Mouse (Mus musculus) testis, adult 2 months (tissue): ENCODE data around the gene Sertad2. TPM values are rescaled to one million over a fixed set of nuclear protein-coding genes. Genes with fewer than 3 reads are reported as not detected.

Source experiments
- H3K27ac ChIP-seq: fragments of 200-500 bp; 2 replicates; pipeline ENCODE4 v1.5.1; 2012; ENCODE audit warnings: low read depth, low read length; ENCODE audit not compliant: control insufficient read depth, insufficient read depth
- H3K27me3 ChIP-seq: fragments of 200-500 bp; 2 replicates; pipeline ENCODE4 v1.6.1; 2012; ENCODE audit warnings: mild to moderate bottlenecking, low read length, moderate library complexity; ENCODE audit not compliant: control insufficient read depth, insufficient read depth
- H3K36me3 ChIP-seq: fragments of 200-500 bp; 2 replicates; pipeline ENCODE4 v1.6.1; 2012; ENCODE audit warnings: mild to moderate bottlenecking, low read length; ENCODE audit not compliant: control insufficient read depth, insufficient read depth
- H3K4me1 ChIP-seq: fragments of 200-500 bp; 2 replicates; pipeline ENCODE4 v1.6.1; 2012; ENCODE audit warnings: low read length; ENCODE audit not compliant: control insufficient read depth, insufficient read depth
- H3K4me3 ChIP-seq: fragments of 200-500 bp; 2 replicates; pipeline ENCODE4 v1.5.1; 2012; ENCODE audit warnings: low read depth, mild to moderate bottlenecking, low read length, moderate library complexity, mixed read lengths; ENCODE audit not compliant: control insufficient read depth
- CTCF ChIP-seq: fragments of 200-500 bp; IDR thresholded peaks from 2 replicates; pipeline ENCODE4 v1.5.1; 2012; ENCODE audit warnings: low read depth, mild to moderate bottlenecking, inconsistent platforms, low read length, moderate library complexity; ENCODE audit not compliant: control insufficient read depth, insufficient read depth, insufficient replicate concordance
- POLR2A ChIP-seq: fragments of 200-500 bp; IDR thresholded peaks from 2 replicates; pipeline ENCODE4 v1.6.1; 2012; ENCODE audit warnings: low read depth, mild to moderate bottlenecking, inconsistent platforms, low read length, moderate library complexity; ENCODE audit not compliant: control insufficient read depth
- polyA plus RNA-seq: library from polyadenylated mRNA; depleted of rRNA; stranded (reverse); fragments of >200 nt; gene quantifications from 2 replicates; pipeline ENCODE4 v1.2.3, GENCODE M21; 2012

Gene Sertad2
- polyA plus RNA-seq, 1 experiment, result 148 TPM

- 0 out of 2 replicates have a peak, but pooled peaks have one; percentile 7 for TF ChIP-seq POLR2A
- TF ChIP-seq CTCF, result no peak
- Histone ChIP-seq H3K4me1 (no peaks in the 10 kb centered on the region), H3K27ac (no peak overlapping the region; the same call in 1 of the 2 replicates), H3K36me3 (peaks cover 6% of the 10 kb centered on the region), H3K27me3 (no peaks in the 10 kb centered on the region), H3K4me3 (peak overlapping the region; percentile 88)
Measured at GRCm38 (mm10) chr11:20647902-20648625, 105.0 kb downstream of the Sertad2 start.

- Histone ChIP-seq H3K27me3 (no peaks in the 10 kb centered on the region), H3K36me3 (peaks cover 6% of the 10 kb centered on the region), H3K27ac (no peak overlapping the region), H3K4me3 (peak overlapping the region; percentile 55), H3K4me1 (no peaks in the 10 kb centered on the region)
- TF ChIP-seq CTCF (no peak), POLR2A (no peak)
Measured at GRCm38 (mm10) chr11:20649477-20649876, 106.4 kb downstream of the Sertad2 start.

GRCm38 (mm10) chr11:20650006-20650639, 107.1 kb downstream of the Sertad2 start:
- Histone ChIP-seq H3K4me1 (no peaks in the 10 kb centered on the region; the same call in 1 of the 2 replicates), H3K4me3 (peak overlapping the region; percentile 70), H3K27ac (no peak overlapping the region), H3K36me3 (peaks cover 6% of the 10 kb centered on the region), H3K27me3 (no peaks in the 10 kb centered on the region)
- no peak for TF ChIP-seq POLR2A
- TF ChIP-seq CTCF, result no peak

- Histone ChIP-seq H3K27me3 (no peaks in the 10 kb centered on the region), H3K4me3 (peak overlapping the region; percentile 10), H3K4me1 (peaks cover 5% of the 10 kb centered on the region), H3K27ac (no peak overlapping the region), H3K36me3 (peaks cover 6% of the 10 kb centered on the region)
- TF ChIP-seq POLR2A, result no peak
- TF ChIP-seq CTCF, result no peak
Measured at GRCm38 (mm10) chr11:20651166-20651565, 108.1 kb downstream of the Sertad2 start.

- peaks cover 10% of the 10 kb centered on the region for H3K4me1 ChIP-seq
- H3K27me3 ChIP-seq, result no peaks in the 10 kb centered on the region
- TF ChIP-seq POLR2A, result no peak
- TF ChIP-seq CTCF, result no peak
- H3K36me3 ChIP-seq, result no peaks in the 10 kb centered on the region
- H3K27ac ChIP-seq, result 0 out of 2 replicates have a peak overlapping the region, but pooled peaks have one; percentile 11
- no peak overlapping the region; the same call in 1 of the 2 replicates for H3K4me3 ChIP-seq
Measured at GRCm38 (mm10) chr11:20655795-20656710, 113.0 kb downstream of the Sertad2 start.

GRCm38 (mm10) chr11:20656711-20657057, 113.6 kb downstream of the Sertad2 start:
- Histone ChIP-seq H3K4me3 (no peak overlapping the region; the same call in 1 of the 2 replicates), H3K27ac (no peak overlapping the region), H3K27me3 (no peaks in the 10 kb centered on the region), H3K4me1 (peaks cover 10% of the 10 kb centered on the region), H3K36me3 (no peaks in the 10 kb centered on the region)
- no peak for TF ChIP-seq CTCF
- no peak for TF ChIP-seq POLR2A

GRCm38 (mm10) chr11:20659094-20659493, 116.0 kb downstream of the Sertad2 start:
- Histone ChIP-seq H3K36me3 (no peaks in the 10 kb centered on the region), H3K4me3 (no peak overlapping the region), H3K27me3 (no peaks in the 10 kb centered on the region), H3K4me1 (peaks cover 10% of the 10 kb centered on the region), H3K27ac (no peak overlapping the region)
- no peak for TF ChIP-seq POLR2A
- no peak for TF ChIP-seq CTCF
